Mouse (Mus musculus) frontal cortex, adult (tissue): ENCODE data around the gene Ptpn23.
A peak's percentile ranks its signal among the peaks of the same experiment; 100 is the strongest.

Source experiments
- ATAC-seq: cut with Nextera tagmentation; 2 replicates; pipeline ENCODE4 v1.9.2; 2017; ENCODE audit warnings: mild to moderate bottlenecking, moderate library complexity, mixed read lengths; ENCODE audit not compliant: low TSS enrichment

Ptpn23 gene

DNA sequence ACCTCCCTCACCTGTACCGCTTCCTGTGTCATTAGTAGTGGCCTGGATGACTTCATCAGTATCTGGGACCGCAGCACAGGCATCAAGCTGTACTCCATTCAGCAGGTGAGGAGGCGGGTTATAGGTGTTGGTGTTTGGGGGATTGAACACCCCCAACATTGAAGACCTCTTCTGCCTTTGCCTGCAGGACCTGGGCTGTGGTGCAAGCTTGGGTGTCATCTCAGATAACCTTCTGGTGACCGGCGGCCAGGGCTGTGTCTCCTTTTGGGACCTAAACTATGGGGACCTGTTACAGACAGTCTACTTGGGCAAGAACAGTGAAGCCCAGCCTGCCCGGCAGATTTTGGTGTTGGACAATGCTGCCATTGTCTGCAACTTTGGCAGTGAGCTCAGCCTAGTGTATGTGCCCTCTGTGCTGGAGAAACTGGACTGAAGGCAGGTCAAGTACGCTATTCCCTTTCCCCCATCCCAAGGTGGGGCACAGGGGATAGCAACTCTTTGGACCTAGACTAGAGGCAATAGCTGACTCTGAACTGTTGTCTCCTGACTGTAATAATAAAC lies 23.6 kb downstream of the Ptpn23 start:
- no peak for ATAC-seq

DNA sequence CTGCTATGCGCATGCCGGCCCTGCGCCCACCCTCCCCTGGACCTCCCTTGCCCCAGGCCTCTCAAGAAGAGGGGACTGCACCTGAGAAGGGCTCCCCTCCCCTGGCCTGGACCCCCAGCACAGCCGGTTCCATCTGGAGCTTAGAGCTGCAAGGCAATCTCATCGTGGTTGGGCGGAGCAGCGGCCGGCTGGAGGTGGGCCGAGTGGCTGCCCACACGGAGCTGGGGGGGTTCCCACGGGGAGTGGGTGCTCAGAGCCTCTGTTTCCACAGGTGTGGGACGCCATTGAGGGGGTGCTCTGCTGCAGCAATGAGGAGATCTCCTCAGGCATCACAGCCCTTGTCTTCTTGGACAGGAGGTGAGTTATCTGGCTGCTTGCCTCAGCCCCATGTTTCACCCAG lies 26.7 kb downstream of the Ptpn23 start:
- no peak for ATAC-seq

DNA sequence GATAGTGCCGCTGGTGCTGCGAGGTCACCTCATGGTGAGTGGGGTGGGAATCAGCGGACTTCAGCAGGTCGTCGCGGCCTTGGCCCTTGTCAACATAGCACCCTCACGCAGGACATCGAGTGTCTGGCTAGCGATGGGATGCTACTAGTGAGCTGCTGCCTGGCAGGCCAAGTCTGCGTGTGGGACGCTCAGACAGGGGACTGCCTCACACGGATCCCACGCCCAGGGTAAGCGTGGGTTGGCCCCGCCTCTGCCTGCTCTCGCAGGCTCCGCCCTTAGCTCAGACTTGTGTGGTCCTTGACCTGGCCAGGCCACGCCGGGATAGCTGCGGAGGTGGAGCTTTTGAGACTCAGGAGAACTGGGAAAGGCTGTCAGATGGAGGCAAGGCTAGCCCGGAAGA lies 27.4 kb downstream of the Ptpn23 start:
- no peak for ATAC-seq

DNA sequence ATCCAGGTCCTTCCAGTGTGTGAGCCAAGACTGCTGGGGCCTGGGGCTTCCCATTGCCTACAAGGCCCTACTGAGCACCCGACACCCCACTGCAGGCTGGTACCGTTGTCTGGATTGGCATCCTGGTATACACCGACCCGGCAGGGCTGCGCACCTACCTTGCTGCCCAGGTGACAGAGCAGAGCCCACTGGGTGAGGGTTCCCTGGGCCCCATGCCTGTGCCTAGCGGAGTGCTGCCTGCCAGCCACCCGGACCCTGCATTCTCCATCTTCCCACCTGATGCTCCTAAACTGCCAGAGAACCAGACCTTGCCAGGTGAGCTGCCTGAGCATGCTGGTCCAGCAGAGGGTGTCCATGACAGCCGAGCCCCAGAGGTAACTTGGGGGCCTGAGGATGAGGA lies 28.7 kb downstream of the Ptpn23 start:
- ATAC-seq = no peak

DNA sequence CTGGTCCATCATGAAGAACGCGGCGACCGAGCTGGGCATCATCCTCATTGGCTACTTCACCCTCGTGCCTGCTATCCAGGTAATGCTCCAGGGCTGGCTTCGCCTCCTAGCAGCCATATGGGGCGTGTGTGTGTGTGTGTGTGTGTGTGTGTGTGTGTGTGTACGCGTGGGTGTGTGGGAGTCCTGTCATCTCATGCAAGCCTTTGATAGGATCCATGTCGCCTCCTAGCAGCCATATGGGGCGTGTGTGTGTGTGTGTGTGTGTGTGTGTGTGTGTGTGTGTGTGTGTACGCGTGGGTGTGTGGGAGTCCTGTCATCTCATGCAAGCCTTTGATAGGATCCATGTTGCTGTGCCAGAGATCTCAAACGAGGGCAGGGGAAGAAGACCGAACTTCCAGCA lies 30.4 kb downstream of the Ptpn23 start:
- ATAC-seq = peak; percentile 36

DNA sequence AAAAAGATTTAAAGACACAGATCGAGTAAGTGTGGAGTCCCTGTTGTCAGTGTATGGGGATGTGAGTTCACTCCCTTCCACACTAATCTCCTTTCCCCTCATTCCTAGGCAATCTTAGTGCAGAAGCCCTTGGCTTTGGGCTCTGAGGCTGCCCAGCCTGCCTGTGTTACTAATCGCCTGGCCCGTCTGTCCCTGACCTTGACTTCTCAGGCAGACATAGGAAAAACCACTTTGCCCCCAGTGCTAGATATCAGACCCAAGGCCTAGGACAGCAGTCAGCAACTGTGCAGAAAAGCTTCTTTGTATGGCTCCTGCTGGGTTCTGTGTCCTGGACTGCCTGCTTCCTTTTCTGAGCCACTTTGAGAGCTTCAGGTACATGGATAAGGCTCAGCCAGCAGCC lies 32.3 kb downstream of the Ptpn23 start:
- no peak for ATAC-seq

DNA sequence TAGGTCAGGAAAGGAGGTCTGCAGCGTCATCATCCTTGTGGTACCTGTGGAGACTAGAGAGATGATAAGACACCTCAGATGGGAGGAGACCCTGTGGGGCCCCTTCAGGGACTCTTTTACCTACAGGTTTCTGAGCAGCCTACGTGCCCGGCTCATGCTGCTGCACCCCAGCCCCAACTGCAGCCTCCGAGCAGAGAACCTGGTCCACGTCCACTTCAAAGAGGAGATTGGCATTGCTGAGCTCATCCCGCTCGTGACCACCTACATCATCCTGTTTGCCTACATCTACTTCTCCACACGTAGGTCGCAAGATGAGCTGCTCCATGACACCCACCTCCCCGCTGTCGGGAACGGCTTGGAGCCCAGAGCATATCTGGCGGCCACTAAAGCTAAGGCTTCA lies 34.1 kb downstream of the Ptpn23 start:
- ATAC-seq = no peak

DNA sequence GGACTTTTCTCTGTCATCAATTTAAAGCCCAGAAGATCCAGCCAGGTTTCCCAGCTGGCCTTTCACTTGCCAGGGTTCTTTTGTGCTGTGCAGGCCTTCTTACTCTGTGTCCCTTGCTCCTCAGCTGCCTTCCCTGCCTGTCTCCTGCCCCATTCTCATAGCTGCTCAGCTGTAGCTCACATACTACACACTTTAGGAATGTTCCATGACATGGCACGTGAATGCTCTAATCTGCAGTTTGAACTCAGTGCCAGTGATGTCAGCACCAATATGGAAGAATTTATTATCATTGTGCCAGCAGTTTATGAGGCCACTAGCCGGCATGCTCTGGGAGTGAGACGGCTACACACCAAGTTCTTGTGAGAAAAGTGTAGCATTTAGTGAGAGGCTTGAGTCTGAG lies 38.2 kb downstream of the Ptpn23 start:
- no peak for ATAC-seq

DNA sequence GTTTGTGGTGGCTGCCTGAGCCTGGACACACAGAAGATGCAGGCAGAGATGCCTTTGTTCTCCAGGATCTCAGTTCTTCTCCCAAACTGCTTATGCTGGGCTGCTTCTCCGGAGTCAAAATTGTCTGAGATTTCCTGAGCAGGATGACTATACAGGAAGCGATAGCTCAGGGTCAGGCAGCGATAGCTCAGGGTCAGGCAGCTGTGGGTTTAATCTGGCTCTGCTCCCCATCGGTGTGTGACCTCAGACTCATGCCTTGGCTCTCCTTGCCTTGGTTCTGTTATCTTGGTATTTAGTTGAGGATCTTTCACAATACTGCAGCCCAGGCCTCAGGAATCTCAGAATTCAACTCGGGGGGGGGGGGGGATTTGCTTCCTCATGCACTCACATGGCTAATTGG lies 41.3 kb downstream of the Ptpn23 start:
- no peak for ATAC-seq

DNA sequence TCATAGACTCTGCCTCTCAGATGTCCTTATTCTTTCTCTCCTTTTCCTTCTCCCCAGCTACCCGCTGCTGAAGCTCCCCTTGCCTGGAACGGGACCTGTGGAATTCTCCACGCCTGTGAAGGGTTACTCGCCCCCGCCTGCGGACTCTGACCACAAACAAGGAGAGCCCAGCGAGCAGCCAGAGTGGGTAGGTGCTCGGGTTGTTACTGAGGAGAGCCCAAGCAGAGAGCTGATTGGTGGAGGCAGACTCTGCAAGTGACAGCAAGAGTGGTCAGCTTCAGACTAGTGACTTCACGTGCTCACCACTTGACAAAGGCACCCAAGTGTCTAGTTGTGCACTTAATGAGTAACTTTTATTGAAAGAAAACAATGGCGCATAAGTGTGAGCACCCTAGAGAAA lies 45.7 kb downstream of the Ptpn23 start:
- ATAC-seq = no peak

DNA sequence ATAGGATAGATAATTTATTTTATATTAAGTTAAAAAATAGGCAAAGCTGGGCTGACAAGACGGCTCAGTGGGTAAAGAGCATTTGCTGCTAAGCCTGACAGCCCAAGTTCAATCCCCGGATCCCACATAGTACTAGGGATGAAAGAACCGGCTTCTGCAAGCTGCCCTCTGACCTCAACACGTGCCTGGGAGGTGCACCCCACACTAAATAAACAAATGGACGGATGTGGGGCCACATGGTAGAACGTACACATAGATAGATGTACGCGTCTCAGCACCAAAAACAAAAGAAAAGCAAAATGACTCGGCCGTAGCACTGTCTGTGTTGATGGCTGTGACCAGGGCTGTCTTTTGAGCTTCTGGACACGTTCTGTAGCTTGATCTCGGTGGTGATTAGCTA lies 46.7 kb downstream of the Ptpn23 start:
- no peak for ATAC-seq

DNA sequence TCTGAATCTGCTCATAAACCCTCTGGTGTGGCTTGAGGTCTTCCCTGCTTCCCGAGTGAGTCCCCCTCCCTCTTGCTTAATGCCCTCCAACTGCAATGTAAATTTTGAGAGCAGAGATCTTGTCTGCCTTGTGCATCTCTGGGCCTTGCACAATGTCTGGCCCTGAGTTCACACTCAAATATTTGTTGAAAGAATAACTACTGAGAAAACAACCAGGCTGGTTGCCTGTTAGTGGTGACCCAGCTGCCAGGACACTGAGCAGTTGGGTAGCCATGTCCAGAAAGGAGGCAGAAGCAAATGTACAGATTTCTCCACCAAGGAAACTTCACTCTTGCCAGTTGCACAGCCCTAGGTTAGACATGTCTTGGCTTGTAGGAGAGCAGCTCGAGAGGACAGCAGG lies 49.7 kb downstream of the Ptpn23 start:
- ATAC-seq = no peak

DNA sequence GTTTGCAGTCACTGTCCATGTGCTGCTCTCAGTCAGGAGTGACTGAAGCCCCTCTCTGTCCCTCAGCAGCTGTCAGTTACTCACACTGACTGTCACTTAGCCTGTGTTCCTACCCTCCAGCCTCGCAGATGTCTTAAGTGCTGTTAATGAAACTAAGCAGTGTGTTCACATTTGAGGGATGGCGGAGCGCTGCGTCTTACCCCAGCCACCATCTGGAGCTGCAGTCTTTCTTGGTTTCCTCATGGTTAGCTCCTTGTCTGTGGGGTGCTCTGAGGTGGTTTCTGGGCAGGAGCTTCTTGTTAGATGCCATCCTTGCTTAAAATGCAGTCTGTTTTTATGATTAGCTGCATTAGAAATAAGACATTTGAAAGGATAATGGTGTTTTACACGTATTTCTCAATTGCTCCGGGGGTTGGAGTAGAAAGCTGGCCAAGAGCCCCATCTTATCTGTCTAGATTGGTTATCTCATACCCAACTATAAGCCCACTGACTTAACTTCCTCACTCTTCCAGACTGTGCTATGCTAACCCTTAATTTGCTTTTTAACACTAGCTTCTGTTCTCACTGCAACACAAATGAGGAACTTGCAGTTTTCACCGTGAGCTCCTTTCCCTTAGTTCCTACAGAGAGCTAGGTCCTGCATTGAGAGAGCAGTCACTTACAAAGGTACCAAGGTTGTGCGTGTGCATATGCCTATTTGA lies 55.9 kb downstream of the Ptpn23 start:
- no peak for ATAC-seq

DNA sequence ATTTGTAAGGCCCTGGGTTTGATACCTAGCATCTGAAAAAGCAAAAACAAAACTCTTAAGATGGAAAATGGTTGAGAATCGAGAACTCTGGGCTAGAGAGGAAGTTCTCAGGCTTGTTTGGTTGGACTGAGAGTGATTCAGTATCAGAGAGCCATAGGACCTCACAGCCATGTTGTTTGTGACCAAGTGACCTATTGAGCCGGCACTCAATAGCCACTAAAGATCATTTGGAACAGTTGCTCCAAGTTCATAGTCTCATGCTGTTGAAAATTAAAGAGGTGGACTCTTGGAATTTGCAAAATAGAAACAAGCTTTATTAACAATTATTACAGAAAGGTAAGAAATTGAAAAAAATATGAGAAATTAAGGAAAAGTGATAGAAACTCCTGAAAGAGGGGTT lies 56.7 kb downstream of the Ptpn23 start:
- no peak for ATAC-seq

DNA sequence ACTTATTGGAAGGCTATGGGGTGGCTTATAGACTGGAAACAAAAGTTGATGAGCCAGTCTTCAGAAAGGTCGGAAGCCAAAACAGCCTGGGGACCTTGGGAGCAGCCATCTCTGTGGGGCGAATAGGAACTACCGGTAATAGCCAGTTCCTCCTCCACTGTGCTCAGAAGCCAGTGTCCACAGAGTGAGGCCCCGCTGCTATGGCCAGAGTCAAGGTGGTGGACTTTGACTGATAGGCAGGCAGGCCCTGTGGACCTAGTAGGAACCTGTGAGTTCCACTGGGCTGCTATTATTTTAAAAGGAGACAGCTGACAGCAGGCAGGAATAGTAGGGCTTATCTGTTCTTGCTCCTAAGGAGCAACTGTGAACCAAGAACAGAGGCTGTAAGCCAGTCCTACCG lies 57.4 kb downstream of the Ptpn23 start:
- no peak for ATAC-seq

DNA sequence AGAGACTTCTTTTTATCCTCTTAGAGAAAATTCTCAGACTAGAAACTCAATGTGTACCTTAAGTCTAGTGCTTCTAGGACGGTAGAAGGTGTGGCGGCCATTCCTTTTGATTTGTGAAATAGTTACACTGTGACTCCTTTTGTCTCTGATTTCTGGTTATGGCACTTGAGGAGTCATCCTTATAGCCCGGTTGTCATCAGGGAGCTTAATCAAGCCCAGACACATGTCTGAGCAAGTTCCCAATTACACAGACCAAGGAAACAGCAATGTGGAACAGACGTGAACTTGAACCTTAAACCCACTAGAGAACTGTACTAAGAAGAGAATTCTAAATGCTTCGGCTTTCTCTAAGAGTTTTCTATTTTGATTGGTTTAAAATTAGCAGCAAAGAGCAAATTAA lies 57.8 kb downstream of the Ptpn23 start:
- no peak for ATAC-seq

DNA sequence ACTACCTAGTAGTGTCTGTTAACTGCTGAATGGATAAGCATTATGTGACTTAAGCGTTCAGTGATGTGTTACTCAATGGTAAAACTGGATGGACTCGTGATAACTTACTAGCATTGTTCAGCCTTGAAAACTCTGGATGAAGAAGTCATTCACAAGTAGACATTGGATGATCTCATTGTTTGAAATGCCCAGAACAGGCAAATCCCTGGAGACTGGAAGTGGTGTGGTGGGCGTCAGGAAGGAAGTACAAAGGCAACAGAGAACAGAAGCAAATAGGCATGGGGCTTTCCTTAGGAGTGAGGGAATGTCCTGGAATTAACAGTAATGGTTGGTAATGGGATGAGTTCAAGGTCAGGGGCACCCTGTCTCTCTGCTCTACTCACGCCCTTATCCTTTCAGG lies 59.1 kb downstream of the Ptpn23 start:
- no peak for ATAC-seq

DNA sequence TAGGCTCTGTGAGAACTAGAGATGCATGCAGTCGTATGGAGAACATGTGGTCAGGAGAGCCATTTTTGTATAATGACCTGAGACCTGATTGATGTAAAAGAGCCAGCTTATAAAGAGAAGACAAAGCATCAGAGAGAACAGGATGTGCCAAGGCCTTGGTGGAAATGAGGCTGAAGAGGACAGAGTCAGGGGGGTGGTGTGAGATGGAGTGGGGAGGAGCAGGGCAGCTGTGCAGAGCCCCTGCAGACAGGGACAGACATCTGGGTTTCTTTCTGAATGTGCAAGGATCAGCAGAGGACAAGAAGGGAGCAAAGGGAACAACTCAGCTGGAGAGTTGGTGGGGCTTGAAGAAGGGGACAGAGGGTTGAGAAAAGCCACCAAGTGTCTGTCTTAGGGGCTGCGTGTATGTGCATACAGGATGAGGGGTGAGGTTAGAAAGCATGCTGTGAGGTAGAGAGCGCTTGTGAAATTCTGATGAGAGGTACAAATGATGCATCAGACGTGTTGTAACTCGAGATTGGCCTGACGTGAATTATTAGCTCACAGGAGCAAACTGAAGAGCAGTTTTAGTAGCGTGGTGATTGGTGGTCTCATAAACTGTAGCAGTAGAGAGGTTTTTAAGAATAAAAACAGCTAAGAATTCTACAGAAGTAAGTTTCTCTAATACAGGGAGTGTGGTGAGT lies 62.8 kb downstream of the Ptpn23 start:
- ATAC-seq = no peak

DNA sequence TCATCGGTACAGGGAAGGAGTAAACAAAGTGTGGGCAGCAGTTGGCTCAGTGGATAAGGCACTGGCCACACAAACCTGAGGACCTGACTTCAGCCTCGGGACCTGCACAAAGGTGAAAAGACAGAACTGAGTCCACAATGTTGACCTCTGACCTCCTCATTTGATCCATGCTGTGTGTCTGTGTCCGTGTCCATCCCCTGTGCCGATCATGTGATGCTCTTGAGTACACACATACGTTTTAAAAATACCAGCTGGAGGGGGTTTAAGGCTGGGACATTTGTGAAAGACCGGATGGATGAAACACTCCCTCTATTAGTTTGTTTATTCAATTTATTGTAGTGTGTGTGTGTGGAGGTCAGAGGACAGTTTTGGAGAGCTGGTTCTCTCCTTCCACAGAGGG lies 64.2 kb downstream of the Ptpn23 start:
- ATAC-seq = no peak

DNA sequence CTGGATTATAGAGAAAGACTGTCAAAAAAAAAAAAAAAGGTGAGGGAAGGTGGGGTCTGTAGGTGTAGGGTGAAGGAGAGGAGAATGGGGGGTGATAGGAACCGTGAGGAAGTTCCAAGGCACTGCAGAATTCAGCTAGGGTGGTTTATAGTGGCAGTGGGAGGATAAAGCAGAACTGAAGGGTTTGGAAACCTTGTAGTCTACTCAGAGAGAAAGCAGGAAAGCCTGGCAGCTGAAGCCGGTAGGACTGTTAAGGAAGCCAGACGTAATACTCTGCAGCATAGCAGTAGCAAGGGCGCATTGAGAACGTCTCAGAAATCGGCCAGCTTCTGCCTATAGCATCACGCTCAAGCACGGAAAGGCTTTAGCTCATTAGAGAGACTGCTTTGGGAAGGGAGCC lies 66.0 kb downstream of the Ptpn23 start:
- ATAC-seq = peak; percentile 88

DNA sequence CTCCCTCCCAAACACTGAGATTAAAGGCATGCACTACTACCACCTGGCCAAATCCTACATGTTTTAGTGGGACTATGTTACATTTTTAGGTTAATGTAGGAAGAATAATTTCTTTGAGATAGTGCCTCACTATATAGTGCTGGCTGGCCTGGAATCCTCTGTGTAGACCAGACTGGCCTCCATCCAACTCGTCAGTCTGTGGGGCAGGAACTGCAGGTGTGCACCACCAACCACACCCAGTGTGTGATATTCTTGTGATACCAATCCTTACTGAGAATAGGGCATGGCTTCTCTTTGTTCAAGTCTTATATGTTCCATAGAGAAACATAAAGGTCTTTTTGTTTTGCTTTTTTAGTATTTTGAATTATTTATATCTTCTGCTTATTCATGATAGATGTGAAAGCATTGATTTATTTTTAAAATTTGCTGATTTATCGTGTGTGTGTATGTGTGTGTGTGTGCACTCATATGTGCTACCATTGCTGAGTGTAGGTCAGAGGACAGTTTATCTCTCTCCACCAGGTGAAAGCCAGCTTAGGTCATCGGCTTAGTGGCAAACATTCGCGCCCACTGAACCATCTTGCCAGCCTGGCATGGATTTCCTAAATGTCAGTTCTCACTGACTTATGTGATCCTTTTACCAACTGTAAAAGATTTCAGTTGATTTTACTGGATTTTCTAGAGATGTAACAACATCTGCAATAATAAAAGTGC lies 67.8 kb downstream of the Ptpn23 start:
- no peak for ATAC-seq
